Mouse (Mus musculus) hindbrain, embryonic 11.5 days (tissue): ENCODE measurements around the gene Dok5. TPM values are rescaled to one million over a fixed set of nuclear protein-coding genes. Genes with fewer than 3 reads are reported as not detected.

Source experiments
- ATAC-seq: fragments of 200-750 bp; cut with Nextera tagmentation; 2 replicates; pipeline ENCODE4 v1.8.0; 2017; ENCODE audit warnings: mild to moderate bottlenecking, moderate TSS enrichment, moderate library complexity; ENCODE audit not compliant: low FRiP score
- DNase-seq: peaks from one replicate; pipeline ENCODE4 v3.0.0-alpha.2; 2015; ENCODE audit warnings: low spot score
- H3K27ac ChIP-seq: fragments of 300-500 bp; sonication (generic); 2 replicates; pipeline ENCODE4 v1.5.1; 2014; ENCODE audit warnings: mild to moderate bottlenecking, low read depth, low read length
- H3K27me3 ChIP-seq: fragments of 300-500 bp; sonication (generic); 2 replicates; pipeline ENCODE4 v1.6.1; 2014; ENCODE audit warnings: mild to moderate bottlenecking, low read length, moderate library complexity, mixed read lengths; ENCODE audit not compliant: control insufficient read depth, insufficient read depth
- H3K36me3 ChIP-seq: fragments of 300-500 bp; sonication (generic); 2 replicates; pipeline ENCODE4 v1.6.1; 2014; ENCODE audit warnings: mild to moderate bottlenecking, low read length, moderate library complexity, mixed read lengths; ENCODE audit not compliant: control insufficient read depth, insufficient read depth
- H3K4me1 ChIP-seq: fragments of 300-500 bp; sonication (generic); replicated peaks from 2 replicates; pipeline ENCODE4 v1.6.1; 2014; ENCODE audit warnings: low read length, mixed read lengths; ENCODE audit not compliant: control insufficient read depth, insufficient read depth
- H3K4me2 ChIP-seq: fragments of 300-500 bp; sonication (generic); replicated peaks from 2 replicates; pipeline ENCODE4 v1.6.1; 2014; ENCODE audit warnings: mild to moderate bottlenecking, low read depth, low read length
- H3K4me3 ChIP-seq: fragments of 300-500 bp; sonication (generic); 2 replicates; pipeline ENCODE4 v1.5.1; 2014; ENCODE audit warnings: low read depth, low read length
- H3K9ac ChIP-seq: fragments of 300-500 bp; sonication (generic); 2 replicates; pipeline ENCODE4 v1.6.1; 2014; ENCODE audit warnings: low read depth, low read length
- H3K9me3 ChIP-seq: fragments of 300-500 bp; sonication (generic); 2 replicates; pipeline ENCODE4 v1.6.1; 2016; ENCODE audit warnings: low read length; ENCODE audit not compliant: control insufficient read depth
- WGBS: fragments of 180-500 bp; shearing (Covaris S2); extraction: QIAGEN DNeasy Blood & Tissue Kit; methylation state at CpG from one replicate; pipeline ENCODE4 v1.1.7; 2014; 5-methylcytosine and 5-hydroxymethylcytosine counted together
- polyA plus RNA-seq: library from polyadenylated mRNA; unstranded; fragments of >200 nt; fragmentation: Nextera tagmentation; extraction: Ambion mirVana; gene quantifications from 2 replicates; pipeline ENCODE4 v1.2.1, GENCODE M21; 2014

Dok5 gene
- polyA plus RNA-seq, 1 experiment from 2014 or later: 18.0 TPM

GRCm38 (mm10) chr2:170850058-170850457 is 118.5 kb downstream of the Dok5 start:
- no peak overlapping the region for H3K27ac ChIP-seq
- ATAC-seq: no peak
- H3K9me3 ChIP-seq: no peaks in the 10 kb centered on the region
- DNase-seq: no peak
- H3K4me3 ChIP-seq: no peak overlapping the region
- no peaks in the 10 kb centered on the region for H3K36me3 ChIP-seq
- no peak overlapping the region for H3K9ac ChIP-seq
- H3K4me2 ChIP-seq: no peak overlapping the region
- H3K4me1 ChIP-seq: no peaks in the 10 kb centered on the region
- WGBS: 94% methylated on average over 4 of the region's 4 CpGs
- H3K27me3 ChIP-seq: no peaks in the 10 kb centered on the region

DNA sequence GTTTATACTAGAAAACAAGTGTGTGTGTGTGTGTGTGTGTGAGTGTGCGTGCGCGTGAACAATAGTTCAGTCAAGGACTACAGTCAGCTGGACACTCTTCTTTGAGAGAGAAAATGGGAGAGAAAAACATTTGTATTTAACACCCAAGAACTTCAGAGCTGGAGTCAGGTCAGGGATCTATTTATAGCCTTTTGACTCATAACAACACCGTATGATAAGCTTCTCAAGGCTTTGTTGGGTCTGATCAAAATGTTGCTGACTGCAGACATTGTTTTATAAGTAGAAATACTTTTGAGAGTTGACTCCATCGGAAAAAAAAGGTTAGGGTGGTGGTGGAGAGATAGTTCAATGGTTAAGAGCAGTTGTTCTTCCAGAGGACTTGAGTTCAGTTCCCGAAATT is 120.7 kb downstream of the Dok5 start:
- 94% methylated on average over 6 of the region's 6 CpGs for WGBS
- Histone ChIP-seq H3K27me3 (no peaks in the 10 kb centered on the region), H3K9me3 (no peaks in the 10 kb centered on the region), H3K36me3 (no peaks in the 10 kb centered on the region), H3K4me3 (no peak overlapping the region), H3K27ac (no peak overlapping the region), H3K9ac (no peak overlapping the region), H3K4me2 (no peak overlapping the region), H3K4me1 (no peaks in the 10 kb centered on the region)
- ATAC-seq (no peak), DNase-seq (no peak)

GRCm38 (mm10) chr2:170855210-170855609 is 123.6 kb downstream of the Dok5 start:
- Histone ChIP-seq H3K27me3 (no peaks in the 10 kb centered on the region), H3K4me1 (no peaks in the 10 kb centered on the region), H3K36me3 (no peaks in the 10 kb centered on the region), H3K4me2 (no peak overlapping the region), H3K27ac (no peak overlapping the region), H3K9me3 (no peaks in the 10 kb centered on the region), H3K9ac (no peak overlapping the region), H3K4me3 (no peak overlapping the region)
- ATAC-seq (no peak), DNase-seq (no peak)
- 41% methylated on average over 3 of the region's 3 CpGs for WGBS

DNA sequence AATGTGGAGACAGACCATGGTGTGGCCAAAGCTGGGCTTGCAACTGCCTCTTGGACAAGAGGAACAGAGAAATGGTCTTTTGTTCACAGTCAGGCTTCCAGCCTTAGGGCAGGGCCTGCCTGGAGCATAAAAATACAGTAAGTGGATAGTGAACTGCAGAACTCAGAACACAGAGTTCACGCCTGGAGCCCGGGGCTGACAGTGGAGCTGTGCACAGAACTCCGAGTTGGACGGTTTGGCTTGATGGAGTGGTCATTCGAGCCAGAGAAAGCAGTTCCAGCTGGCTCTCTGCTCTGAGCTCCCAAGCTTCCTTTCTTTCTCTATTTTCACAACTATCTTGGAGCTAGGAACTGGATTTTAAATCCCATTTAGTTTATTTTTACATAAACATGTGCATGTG is 124.5 kb downstream of the Dok5 start:
- no peaks in the 10 kb centered on the region for H3K27me3 ChIP-seq
- ATAC-seq: no peak
- WGBS: 75% methylated on average over 5 of the region's 5 CpGs

GRCm38 (mm10) chr2:170857507-170857906 is 125.9 kb downstream of the Dok5 start:
- DNase-seq (no peak), ATAC-seq (no peak)
- no peaks in the 10 kb centered on the region for H3K9me3 ChIP-seq
- no peak overlapping the region for H3K9ac ChIP-seq
- no peak overlapping the region for H3K4me2 ChIP-seq
- H3K4me3 ChIP-seq: no peak overlapping the region
- H3K27me3 ChIP-seq: no peaks in the 10 kb centered on the region
- no peaks in the 10 kb centered on the region for H3K4me1 ChIP-seq
- no peaks in the 10 kb centered on the region for H3K36me3 ChIP-seq
- no peak overlapping the region for H3K27ac ChIP-seq
- WGBS: 69% methylated on average over 7 of the region's 7 CpGs

More for the DNA sequence above, 124.5 kb downstream of the Dok5 start:
- Histone ChIP-seq H3K4me2 (no peak overlapping the region), H3K27ac (no peak overlapping the region), H3K4me1 (no peaks in the 10 kb centered on the region), H3K9ac (no peak overlapping the region), H3K36me3 (no peaks in the 10 kb centered on the region), H3K9me3 (no peaks in the 10 kb centered on the region), H3K4me3 (no peak overlapping the region)
- DNase-seq: no peak

GRCm38 (mm10) chr2:170858640-170859039 is 127.0 kb downstream of the Dok5 start:
- no peaks in the 10 kb centered on the region for H3K9me3 ChIP-seq
- no peak overlapping the region for H3K4me2 ChIP-seq
- H3K9ac ChIP-seq: no peak overlapping the region
- H3K36me3 ChIP-seq: no peaks in the 10 kb centered on the region
- H3K27me3 ChIP-seq: no peaks in the 10 kb centered on the region
- DNase-seq: no peak
- no peak for ATAC-seq
- 33% methylated on average over 3 of the region's 3 CpGs for WGBS
- no peak overlapping the region for H3K27ac ChIP-seq
- no peaks in the 10 kb centered on the region for H3K4me1 ChIP-seq
- H3K4me3 ChIP-seq: no peak overlapping the region

GRCm38 (mm10) chr2:170860576-170860975 is 129.0 kb downstream of the Dok5 start:
- Histone ChIP-seq H3K27ac (no peak overlapping the region), H3K36me3 (no peaks in the 10 kb centered on the region), H3K27me3 (no peaks in the 10 kb centered on the region), H3K4me3 (no peak overlapping the region), H3K4me1 (no peaks in the 10 kb centered on the region), H3K4me2 (no peak overlapping the region), H3K9ac (no peak overlapping the region), H3K9me3 (no peaks in the 10 kb centered on the region)
- no peak for ATAC-seq
- 69% methylated on average over 4 of the region's 4 CpGs for WGBS
- no peak for DNase-seq

- H3K9ac ChIP-seq: no peak overlapping the region
- H3K4me3 ChIP-seq: no peak overlapping the region
- 84% methylated on average over 9 of the region's 9 CpGs for WGBS
- no peaks in the 10 kb centered on the region for H3K36me3 ChIP-seq
- H3K9me3 ChIP-seq: no peaks in the 10 kb centered on the region
- no peak for DNase-seq
- no peaks in the 10 kb centered on the region for H3K27me3 ChIP-seq
- ATAC-seq: no peak
- H3K4me2 ChIP-seq: no peak overlapping the region
- no peaks in the 10 kb centered on the region for H3K4me1 ChIP-seq
- no peak overlapping the region for H3K27ac ChIP-seq
Observed at GRCm38 (mm10) chr2:170862799-170863198, 131.2 kb downstream of the Dok5 start.

DNA sequence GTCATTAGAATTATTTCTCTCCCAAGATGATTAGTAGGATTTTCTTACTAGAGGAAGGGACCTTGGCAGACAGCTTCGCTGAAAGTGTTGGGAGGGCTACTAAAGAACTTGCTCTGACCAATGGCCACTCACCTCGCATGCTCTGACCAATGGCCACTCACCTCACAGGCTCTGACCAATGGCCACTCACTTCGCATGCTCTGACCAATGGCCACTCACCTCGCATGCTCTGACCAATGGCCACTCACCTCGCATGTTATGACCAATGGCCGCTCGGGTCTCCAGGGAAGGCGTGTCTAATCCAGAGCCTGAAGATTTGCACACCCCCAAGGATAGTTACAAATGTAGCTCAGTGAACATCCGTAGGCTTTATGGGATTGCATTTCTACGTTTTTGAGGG is 131.6 kb downstream of the Dok5 start:
- WGBS: 93% methylated on average over 10 of the region's 10 CpGs
- no peak for ATAC-seq

More for the DNA sequence above, 131.6 kb downstream of the Dok5 start:
- H3K27me3 ChIP-seq: no peaks in the 10 kb centered on the region
- no peak for DNase-seq
- H3K9me3 ChIP-seq: no peaks in the 10 kb centered on the region
- H3K27ac ChIP-seq: no peak overlapping the region
- H3K4me3 ChIP-seq: no peak overlapping the region
- no peak overlapping the region for H3K4me2 ChIP-seq
- H3K4me1 ChIP-seq: no peaks in the 10 kb centered on the region
- H3K36me3 ChIP-seq: no peaks in the 10 kb centered on the region
- H3K9ac ChIP-seq: no peak overlapping the region
